Mouse (Mus musculus): ENCODE data around the gene AI467606.

The AI467606 gene

GRCm38 (mm10) chr7:127121061-127121910 is 30.1 kb downstream of the AI467606 start:
- ATAC-seq (ENCODE audit: low TSS enrichment) = no peak

DNA sequence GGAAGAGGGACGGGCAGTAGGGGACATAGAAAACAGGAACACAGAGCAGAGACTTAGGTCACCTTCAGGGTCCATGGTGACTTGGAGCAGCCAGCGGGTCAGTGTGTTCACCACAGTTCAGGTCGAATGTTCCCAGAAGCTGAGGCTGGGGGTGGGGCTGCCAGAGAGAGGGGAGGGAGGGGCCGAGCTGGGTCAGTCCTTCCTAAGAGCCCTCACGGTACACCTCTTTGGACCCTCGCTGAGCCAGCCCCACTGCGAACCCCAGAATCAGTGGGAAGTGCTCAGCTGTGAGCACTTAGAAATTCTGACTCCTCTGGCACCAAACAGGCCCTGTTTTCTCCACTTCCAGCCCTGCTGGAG is 30.7 kb downstream of the AI467606 start, which contains the start of gene Qprt:
TSS of gene Qprt (minus strand) at position 316 of the 360 bp plus-strand sequence.
- no peak for ATAC-seq (ENCODE audit: low TSS enrichment)

DNA sequence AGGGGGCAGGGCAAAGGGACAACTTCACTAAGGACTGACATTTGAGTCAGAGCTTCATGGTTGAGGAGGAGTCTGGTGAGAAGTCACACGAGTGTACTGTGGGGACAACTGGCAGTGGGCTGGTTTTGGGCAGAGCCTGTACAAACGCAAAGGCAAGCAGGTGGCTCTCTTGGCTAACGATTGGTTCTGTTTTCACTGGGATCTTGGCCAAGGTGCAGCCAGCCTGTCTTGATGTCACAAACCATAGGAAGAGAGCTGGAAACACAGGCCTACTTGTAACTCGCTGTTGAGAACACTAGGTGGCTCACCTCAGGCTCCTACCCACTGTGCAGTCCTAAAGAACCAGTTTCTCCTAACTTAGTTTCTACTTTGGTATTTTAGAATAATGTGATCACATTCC is 38.5 kb downstream of the AI467606 start:
- ATAC-seq (ENCODE audit: low TSS enrichment) = peak; percentile 84

- ATAC-seq (ENCODE audit: low TSS enrichment) = peak; percentile 62; the same call in 1 of the 2 replicates
Observed at GRCm38 (mm10) chr7:127133125-127133524, 42.0 kb downstream of the AI467606 start.

DNA sequence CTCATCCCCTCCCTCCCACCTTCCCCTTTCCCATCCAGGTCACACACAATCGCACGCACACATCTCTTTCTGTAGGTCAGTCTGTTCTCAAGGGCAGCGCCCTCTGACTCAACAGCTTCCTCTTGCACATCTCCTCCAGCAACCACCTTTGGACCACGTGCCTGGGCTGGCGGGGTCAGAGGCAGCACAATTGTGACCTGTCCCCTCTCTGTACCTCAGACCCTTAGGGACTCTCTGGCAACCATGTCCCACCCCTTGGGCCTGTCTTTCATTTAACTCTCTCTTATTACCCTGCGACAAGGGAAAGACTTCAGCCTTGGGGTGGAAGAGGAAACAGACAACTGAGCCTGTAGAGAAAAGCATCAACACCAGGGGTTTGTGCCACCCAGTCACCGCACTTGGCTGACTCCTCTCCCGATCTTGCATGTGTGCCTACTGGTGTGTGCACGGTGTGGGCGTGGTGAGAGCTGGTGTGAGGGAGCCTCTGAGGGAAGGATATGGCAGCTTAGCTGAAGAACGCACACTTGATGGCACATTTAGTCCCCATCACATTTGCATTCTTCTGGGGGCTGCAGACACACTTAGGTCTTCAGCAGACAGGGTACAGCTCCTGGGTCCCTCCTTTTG is 43.8 kb downstream of the AI467606 start:
- no peak; the same call in 1 of the 2 replicates for ATAC-seq (ENCODE audit: low TSS enrichment)

DNA sequence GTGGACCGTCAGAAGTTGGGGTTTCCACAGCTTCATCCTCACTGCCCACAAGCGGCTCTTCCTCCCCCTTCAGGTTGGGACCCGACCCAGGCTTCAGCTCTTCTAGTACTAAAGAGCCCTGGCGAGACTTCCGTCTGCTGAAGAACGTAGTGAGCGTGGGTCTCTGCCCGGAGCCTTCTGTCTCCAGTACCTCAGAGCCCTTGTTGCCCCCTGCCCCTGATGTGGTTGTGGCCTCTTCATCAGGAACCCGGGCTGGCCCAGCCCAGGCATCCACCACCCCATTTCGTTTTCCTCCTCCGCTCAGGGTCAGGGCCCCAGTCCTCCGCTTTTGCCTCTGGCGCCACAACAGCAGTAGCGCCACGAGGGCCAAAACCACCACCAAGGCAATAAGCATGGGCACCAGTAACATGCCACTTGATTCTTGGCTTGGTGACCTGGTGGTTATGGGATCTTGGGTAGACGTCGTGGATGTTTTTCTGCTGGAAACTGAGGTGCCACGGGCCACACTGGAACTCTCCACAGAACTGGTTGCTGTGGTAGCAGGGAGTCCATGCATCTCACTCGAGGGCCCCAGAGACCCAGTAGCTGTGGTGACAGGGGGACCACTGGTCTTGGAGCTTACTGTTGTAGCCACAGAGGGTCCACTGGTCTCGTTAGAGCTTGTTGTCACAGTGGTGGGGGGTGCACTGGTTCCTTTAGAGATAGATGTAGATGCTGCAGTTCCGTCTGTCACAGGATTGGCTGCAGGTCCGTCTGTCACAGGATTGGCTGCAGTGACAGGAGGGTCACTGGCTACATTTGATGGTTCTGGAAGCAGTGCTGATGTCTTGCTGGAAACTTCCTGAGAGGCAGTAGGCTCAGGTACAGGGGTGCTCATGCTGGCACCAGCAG is 45.3 kb downstream of the AI467606 start:
- no peak for ATAC-seq (ENCODE audit: low TSS enrichment)

DNA sequence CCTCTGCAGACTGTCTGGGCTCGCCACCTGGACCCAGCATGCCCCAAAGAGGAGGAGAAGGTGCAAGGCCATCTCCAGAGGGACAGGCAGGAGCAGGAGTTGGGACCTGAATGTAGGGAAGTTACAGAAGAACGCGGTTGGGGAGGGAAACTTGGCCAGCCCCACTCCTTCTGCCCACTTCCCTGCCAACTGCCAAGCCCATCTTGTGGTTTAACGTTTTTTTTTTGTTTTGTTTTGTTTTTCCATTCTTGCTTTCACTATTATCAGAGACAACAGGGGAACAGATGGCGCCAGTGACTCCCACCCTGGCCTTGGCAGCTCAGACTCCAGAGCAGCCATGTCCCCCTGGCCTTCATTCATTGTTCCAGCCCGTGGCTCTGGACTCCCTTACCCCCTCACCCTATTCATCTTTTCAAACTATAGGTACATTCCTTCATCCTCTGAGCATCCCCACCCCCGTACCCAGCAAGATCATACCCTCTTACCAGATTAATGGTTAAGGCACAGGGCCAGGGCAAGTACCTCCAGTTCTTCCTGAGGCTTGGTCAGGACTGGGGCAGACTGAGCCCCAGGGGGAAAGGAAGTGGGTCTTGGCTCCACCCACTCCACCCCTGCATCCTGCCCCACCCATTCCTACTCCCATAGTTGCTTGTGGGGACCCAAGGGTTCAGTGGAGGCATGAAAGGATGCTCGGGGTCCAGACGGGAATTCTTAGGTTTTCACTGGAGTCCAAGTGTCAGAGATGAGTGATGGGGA is 46.3 kb downstream of the AI467606 start, which contains the start of gene Spn:
TSS of gene Spn (minus strand) at position 562 of the 756 bp plus-strand sequence.
- ATAC-seq (ENCODE audit: low TSS enrichment) = no peak

GRCm38 (mm10) chr7:127139100-127139499 is 47.9 kb downstream of the AI467606 start:
- ATAC-seq (ENCODE audit: low TSS enrichment) = no peak

DNA sequence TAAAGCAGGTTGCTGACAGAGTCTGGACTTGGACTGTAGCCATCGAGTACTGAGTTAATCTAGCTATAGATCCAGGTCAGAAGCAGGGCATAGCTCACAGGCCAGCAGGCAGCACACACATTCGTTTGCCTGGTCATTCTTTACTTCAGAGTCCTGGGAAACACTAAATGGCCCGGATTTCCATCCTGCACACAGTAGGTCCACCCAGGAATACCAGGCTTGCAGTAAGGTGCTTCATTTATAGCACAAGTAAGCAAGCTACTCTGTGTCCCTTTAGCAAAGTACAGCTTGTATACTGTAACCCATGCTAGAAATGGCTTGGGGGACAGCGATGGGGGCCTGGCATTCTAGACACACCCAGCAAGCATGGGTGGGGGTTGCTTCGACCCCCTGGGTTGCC is 48.4 kb downstream of the AI467606 start:
- ATAC-seq (ENCODE audit: low TSS enrichment) = no peak

GRCm38 (mm10) chr7:127140623-127141404 is 49.7 kb downstream of the AI467606 start:
- ATAC-seq (ENCODE audit: low TSS enrichment) = no peak

DNA sequence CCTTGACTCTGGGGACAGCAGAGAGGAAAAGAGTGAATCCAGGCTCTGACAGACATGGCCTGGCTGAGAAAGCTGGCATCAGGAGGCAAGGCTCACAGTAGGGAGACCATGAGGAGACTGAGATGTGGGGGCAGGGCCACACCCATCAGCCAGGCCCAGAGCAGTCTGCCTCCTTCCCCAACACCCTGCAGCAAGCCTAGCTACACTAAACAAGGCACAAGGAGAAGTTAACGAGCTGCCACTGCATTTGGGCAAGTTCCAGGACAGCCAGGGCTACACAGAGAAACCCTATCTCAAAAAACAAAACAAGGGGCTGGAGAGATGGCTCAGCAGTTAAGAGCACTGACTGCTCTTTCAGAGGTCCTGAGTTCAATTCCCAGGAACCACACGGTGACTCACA is 51.1 kb downstream of the AI467606 start:
- no peak for ATAC-seq (ENCODE audit: low TSS enrichment)

DNA sequence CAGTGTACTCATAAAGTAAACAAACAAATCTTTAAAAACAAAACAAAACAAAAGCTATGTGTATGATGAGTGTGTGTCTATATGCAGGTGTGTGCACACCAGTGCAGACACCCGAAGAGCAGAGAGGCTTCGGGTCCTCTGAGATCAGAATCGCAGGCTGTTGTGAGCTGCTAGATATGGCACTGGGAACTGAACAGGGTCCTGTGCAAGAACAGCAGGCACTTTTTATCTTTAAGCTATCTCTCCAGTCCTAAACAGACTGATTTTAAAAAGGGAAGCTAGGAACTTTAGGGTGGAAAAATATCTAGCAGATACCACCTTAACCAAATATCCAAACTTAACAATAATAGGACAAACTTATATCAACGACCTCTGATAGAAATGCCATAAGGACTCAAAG is 51.5 kb downstream of the AI467606 start:
- no peak for ATAC-seq (ENCODE audit: low TSS enrichment)
